Mouse (Mus musculus): ENCODE data around the gene Hoxd8. TPM values are rescaled to one million over a fixed set of nuclear protein-coding genes. Genes with fewer than 3 reads are reported as not detected.

Hoxd8 gene
- polyA plus RNA-seq, 1 experiment: 0.92 TPM

GRCm38 (mm10) chr2:74741252-74741978 is 37.0 kb downstream of the Hoxd8 start:
- no peak for DNase-seq (ENCODE audit: low read depth, low spot score)
- 78% methylated on average over 2 of the region's 3 CpGs for WGBS

- no peak for DNase-seq (ENCODE audit: low read depth, low spot score)
Observed at GRCm38 (mm10) chr2:74741979-74742277, 37.5 kb downstream of the Hoxd8 start.

GRCm38 (mm10) chr2:74745540-74746297 is 41.3 kb downstream of the Hoxd8 start:
- 58% methylated on average over 6 of the region's 6 CpGs for WGBS
- DNase-seq (ENCODE audit: low read depth, low spot score): no peak

GRCm38 (mm10) chr2:74746298-74746921 is 42.0 kb downstream of the Hoxd8 start:
- WGBS: 47% methylated on average over 58 of the region's 58 CpGs
- DNase-seq (ENCODE audit: low read depth, low spot score): no peak

- WGBS: 44% methylated on average over 24 of the region's 24 CpGs
- DNase-seq (ENCODE audit: low read depth, low spot score): no peak
Observed at GRCm38 (mm10) chr2:74747006-74747405, 42.6 kb downstream of the Hoxd8 start.

- 64% methylated on average over 11 of the region's 11 CpGs for WGBS
- no peak for DNase-seq (ENCODE audit: low read depth, low spot score)
Observed at GRCm38 (mm10) chr2:74747661-74748141, 43.3 kb downstream of the Hoxd8 start.

- WGBS: 65% methylated on average over 9 of the region's 9 CpGs
- no peak for DNase-seq (ENCODE audit: low read depth, low spot score)
Observed at GRCm38 (mm10) chr2:74748436-74748995, 44.1 kb downstream of the Hoxd8 start.

- WGBS: 4% methylated on average over 47 of the region's 47 CpGs
- DNase-seq (ENCODE audit: low read depth, low spot score): no peak
Observed at GRCm38 (mm10) chr2:74749337-74750121, 45.1 kb downstream of the Hoxd8 start.

- DNase-seq (ENCODE audit: low read depth, low spot score): no peak
- 75% methylated on average over 5 of the region's 5 CpGs for WGBS
Observed at GRCm38 (mm10) chr2:74750731-74751250, 46.4 kb downstream of the Hoxd8 start.

- no peak for DNase-seq (ENCODE audit: low read depth, low spot score)
- WGBS: 82% methylated on average over 1 of the region's 1 CpGs
Observed at GRCm38 (mm10) chr2:74751861-74752260, 47.4 kb downstream of the Hoxd8 start.

GRCm38 (mm10) chr2:74752431-74753174 is 48.2 kb downstream of the Hoxd8 start:
- no peak for DNase-seq (ENCODE audit: low read depth, low spot score)
- WGBS: 8% methylated on average over 45 of the region's 45 CpGs

GRCm38 (mm10) chr2:74753175-74753523 is 48.7 kb downstream of the Hoxd8 start:
- no peak for DNase-seq (ENCODE audit: low read depth, low spot score)
- WGBS: 14% methylated on average over 25 of the region's 25 CpGs

GRCm38 (mm10) chr2:74753711-74754110 is 49.3 kb downstream of the Hoxd8 start:
- no peak for DNase-seq (ENCODE audit: low read depth, low spot score)
- WGBS: 60% methylated on average over 5 of the region's 5 CpGs

Other genes starting within 250 kb of the Hoxd8 start
- gene Lnpk, start 125.2 kb upstream of the Hoxd8 start, polyA plus RNA-seq (2012; rRNA removed): 3.3 and 3.7 TPM in 2 replicates
- not detected in 2 replicates for gene Evx2, start 45.1 kb upstream of the Hoxd8 start, polyA plus RNA-seq (2012; rRNA removed)
- not detected in 2 replicates for gene Hoxd13, start 36.3 kb upstream of the Hoxd8 start, polyA plus RNA-seq (2012; rRNA removed)
- gene Hoxd12, start 29.6 kb upstream of the Hoxd8 start, polyA plus RNA-seq (2012; rRNA removed): not detected in 2 replicates
- not detected in 2 replicates for gene Hoxd11, start 25.1 kb upstream of the Hoxd8 start, polyA plus RNA-seq (2012; rRNA removed)
- gene Hoxd10, start 12.7 kb upstream of the Hoxd8 start, polyA plus RNA-seq (2012; rRNA removed): not detected in 2 replicates
- gene Hoxd9, start 6.9 kb upstream of the Hoxd8 start, polyA plus RNA-seq (2012; rRNA removed): 0.15 and 0.16 TPM in 2 replicates
- 0.05 and 0.06 TPM in 2 replicates for gene Hoxd3, start 7.3 kb downstream of the Hoxd8 start, polyA plus RNA-seq (2012; rRNA removed)
- 2.0 and 2.4 TPM in 2 replicates for gene Hoxd4, start 7.3 kb downstream of the Hoxd8 start, polyA plus RNA-seq (2012; rRNA removed)
- 0.38 and 0.45 TPM in 2 replicates for gene Gm28230, start 22.1 kb downstream of the Hoxd8 start, polyA plus RNA-seq (2012; rRNA removed)
- not detected in 2 replicates for gene Hoxd1, start 58.4 kb downstream of the Hoxd8 start, polyA plus RNA-seq (2012; rRNA removed)
- gene Mtx2, start 121.2 kb downstream of the Hoxd8 start, polyA plus RNA-seq (2012; rRNA removed): 34.3 and 43.9 TPM in 2 replicates